Mouse (Mus musculus) hindbrain, embryonic 16.5 days (tissue): ENCODE data around the gene Mafg. TPM values are rescaled to one million over a fixed set of nuclear protein-coding genes. Genes with fewer than 3 reads are reported as not detected.

ENCODE experiments used
- ATAC-seq: fragments of 200-750 bp; cut with Nextera tagmentation; 2 replicates; pipeline ENCODE4 v1.8.0; 2017; ENCODE audit warnings: moderate TSS enrichment, moderate library complexity
- H3K27ac ChIP-seq: fragments of 300-500 bp; sonication (generic); 2 replicates; pipeline ENCODE4 v1.5.1; 2014; ENCODE audit warnings: low read depth, mild to moderate bottlenecking, control low read depth, low read length, moderate library complexity
- H3K27me3 ChIP-seq: fragments of 300-500 bp; sonication (generic); replicated peaks from 2 replicates; pipeline ENCODE4 v1.6.1; 2014; ENCODE audit warnings: low read length; ENCODE audit not compliant: control insufficient read depth, insufficient read depth
- H3K36me3 ChIP-seq: fragments of 300-500 bp; sonication (generic); 2 replicates; pipeline ENCODE4 v1.6.1; 2014; ENCODE audit warnings: mild to moderate bottlenecking, low read length, moderate library complexity, mixed read lengths; ENCODE audit not compliant: control insufficient read depth, insufficient read depth
- H3K4me1 ChIP-seq: fragments of 300-500 bp; sonication (generic); 2 replicates; pipeline ENCODE4 v1.6.1; 2014; ENCODE audit warnings: low read depth, low read length; ENCODE audit not compliant: control insufficient read depth, insufficient read depth
- H3K4me2 ChIP-seq: fragments of 300-500 bp; sonication (generic); 2 replicates; pipeline ENCODE4 v1.6.1; 2014; ENCODE audit warnings: mild to moderate bottlenecking, low read length, control low read depth, moderate library complexity
- H3K4me3 ChIP-seq: fragments of 300-500 bp; sonication (generic); 2 replicates; pipeline ENCODE4 v1.5.1; 2014; ENCODE audit warnings: mild to moderate bottlenecking, low read length, control low read depth, moderate library complexity
- H3K9ac ChIP-seq: fragments of 300-500 bp; sonication (generic); 2 replicates; pipeline ENCODE4 v1.6.1; 2014; ENCODE audit warnings: low read depth, mild to moderate bottlenecking, control low read depth, low read length, moderate library complexity
- H3K9me3 ChIP-seq: fragments of 300-500 bp; sonication (generic); 2 replicates; pipeline ENCODE4 v1.6.1; 2014; ENCODE audit warnings: mild to moderate bottlenecking, low read length, moderate library complexity; ENCODE audit not compliant: control insufficient read depth
- WGBS: fragments of 180-500 bp; shearing (Covaris S2); extraction: QIAGEN DNeasy Blood & Tissue Kit; methylation state at CpG from one replicate; pipeline ENCODE4 v1.1.7; 2014; 5-methylcytosine and 5-hydroxymethylcytosine counted together
- polyA plus RNA-seq: library from polyadenylated mRNA; unstranded; fragments of >200 nt; fragmentation: Nextera tagmentation; extraction: Ambion mirVana; gene quantifications from 2 replicates; pipeline ENCODE4 v1.2.1, GENCODE M21; 2015

Mafg gene
- polyA plus RNA-seq, 1 experiment from 2014 or later: 25.4 TPM

- no peaks in the 10 kb centered on the region for H3K9me3 ChIP-seq
- no peak overlapping the region for H3K4me2 ChIP-seq
- peaks cover 38% of the 10 kb centered on the region for H3K36me3 ChIP-seq
- no peak for ATAC-seq
- peak overlapping the region; percentile 24; the same call in 1 of the 2 replicates for H3K9ac ChIP-seq
- WGBS: 44% methylated on average over 8 of the region's 8 CpGs
- peaks cover 2% of the 10 kb centered on the region; the same call in 1 of the 2 replicates for H3K27me3 ChIP-seq
- H3K27ac ChIP-seq: no peak overlapping the region
- H3K4me1 ChIP-seq: peaks cover 9% of the 10 kb centered on the region
- H3K4me3 ChIP-seq: no peak overlapping the region
These were observed 24.1 kb downstream of the Mafg start for GRCm38 (mm10) chr11:120609250-120609649.

GRCm38 (mm10) chr11:120608241-120609034 is 25.0 kb downstream of the Mafg start, which contains the start of gene Npb:
Npb (plus strand) TSS chr11:120608477.
- Histone ChIP-seq H3K9me3 (no peaks in the 10 kb centered on the region), H3K4me2 (peak within 1 kb of the TSS; percentile 48), H3K4me3 (no peak within 1 kb of the TSS), H3K4me1 (peaks cover 9% of the 10 kb centered on the region), H3K9ac (peak within 1 kb of the TSS; percentile 53), H3K36me3 (peaks cover 33% of the 10 kb centered on the region), H3K27me3 (peaks cover 2% of the 10 kb centered on the region; the same call in 1 of the 2 replicates), H3K27ac (no peak within 1 kb of the TSS)
- WGBS: 10% methylated on average over 45 of the region's 45 CpGs
- ATAC-seq: no peak

- WGBS: 76% methylated on average over 4 of the region's 4 CpGs
- H3K4me1 ChIP-seq: peaks cover 9% of the 10 kb centered on the region
- ATAC-seq: no peak
- no peak overlapping the region for H3K27ac ChIP-seq
- no peak overlapping the region for H3K4me2 ChIP-seq
- no peak overlapping the region for H3K4me3 ChIP-seq
- H3K9me3 ChIP-seq: no peaks in the 10 kb centered on the region
- peaks cover 28% of the 10 kb centered on the region for H3K36me3 ChIP-seq
- peaks cover 2% of the 10 kb centered on the region; the same call in 1 of the 2 replicates for H3K27me3 ChIP-seq
- no peak overlapping the region for H3K9ac ChIP-seq
These were observed 26.6 kb downstream of the Mafg start for GRCm38 (mm10) chr11:120606764-120607163.

GRCm38 (mm10) chr11:120605667-120606066 is 27.7 kb downstream of the Mafg start:
- no peak overlapping the region for H3K4me2 ChIP-seq
- no peak for ATAC-seq
- peaks cover 9% of the 10 kb centered on the region for H3K4me1 ChIP-seq
- 83% methylated on average over 7 of the region's 7 CpGs for WGBS
- H3K4me3 ChIP-seq: no peak overlapping the region
- H3K27ac ChIP-seq: no peak overlapping the region
- no peaks in the 10 kb centered on the region for H3K9me3 ChIP-seq
- peaks cover 2% of the 10 kb centered on the region; the same call in 1 of the 2 replicates for H3K27me3 ChIP-seq
- peaks cover 19% of the 10 kb centered on the region for H3K36me3 ChIP-seq
- H3K9ac ChIP-seq: no peak overlapping the region

- Histone ChIP-seq H3K4me1 (peaks cover 8% of the 10 kb centered on the region), H3K9me3 (no peaks in the 10 kb centered on the region), H3K27ac (no peak overlapping the region), H3K4me3 (no peak overlapping the region), H3K9ac (no peak overlapping the region), H3K27me3 (no peaks in the 10 kb centered on the region), H3K4me2 (no peak overlapping the region), H3K36me3 (peaks cover 13% of the 10 kb centered on the region)
- 94% methylated on average over 2 of the region's 2 CpGs for WGBS
- ATAC-seq: no peak
These were observed 29.9 kb downstream of the Mafg start for GRCm38 (mm10) chr11:120603545-120603944.

- H3K27ac ChIP-seq: no peak overlapping the region
- H3K9me3 ChIP-seq: no peaks in the 10 kb centered on the region
- peaks cover 21% of the 10 kb centered on the region for H3K36me3 ChIP-seq
These were observed 32.7 kb downstream of the Mafg start for GRCm38 (mm10) chr11:120600716-120601115.

GRCm38 (mm10) chr11:120598990-120599549 is 34.3 kb downstream of the Mafg start:
- no peaks in the 10 kb centered on the region for H3K27me3 ChIP-seq
- peak overlapping the region; percentile 98 for H3K4me3 ChIP-seq
- H3K4me2 ChIP-seq: peak overlapping the region; percentile 65
- H3K27ac ChIP-seq: peak overlapping the region; percentile 84; the same call in 1 of the 2 replicates
- H3K4me1 ChIP-seq: peaks cover 16% of the 10 kb centered on the region
- H3K9me3 ChIP-seq: no peaks in the 10 kb centered on the region
- WGBS: 45% methylated on average over 17 of the region's 17 CpGs
- H3K36me3 ChIP-seq: peaks cover 29% of the 10 kb centered on the region
- H3K9ac ChIP-seq: peak overlapping the region; percentile 98
- ATAC-seq: no peak

More at GRCm38 (mm10) chr11:120600716-120601115, 32.7 kb downstream of the Mafg start:
- H3K27me3 ChIP-seq: no peaks in the 10 kb centered on the region
- no peak overlapping the region for H3K4me2 ChIP-seq
- no peak for ATAC-seq
- no peak overlapping the region for H3K4me3 ChIP-seq
- peaks cover 16% of the 10 kb centered on the region for H3K4me1 ChIP-seq
- 95% methylated on average over 3 of the region's 3 CpGs for WGBS
- no peak overlapping the region for H3K9ac ChIP-seq

- Histone ChIP-seq H3K9ac (peak within 1 kb of the TSS; percentile 98), H3K9me3 (no peaks in the 10 kb centered on the region), H3K36me3 (peaks cover 35% of the 10 kb centered on the region), H3K4me3 (peak within 1 kb of the TSS; percentile 98), H3K27ac (peak within 1 kb of the TSS; percentile 89), H3K4me2 (peak within 1 kb of the TSS; percentile 99), H3K4me1 (peaks cover 16% of the 10 kb centered on the region), H3K27me3 (no peaks in the 10 kb centered on the region)
- ATAC-seq: peak; percentile 99
- WGBS: under 1% methylated on average over 88 of the region's 88 CpGs
These were observed 35.0 kb downstream of the Mafg start, which contains the start of the genes Alyref and Anapc11 for GRCm38 (mm10) chr11:120598283-120598989. Alyref (minus strand) TSS chr11:120598365. Anapc11 (plus strand) TSS chr11:120598421.
